Mouse (Mus musculus): ENCODE measurements around the gene Ift81. TPM values are rescaled to one million over a fixed set of nuclear protein-coding genes. Genes with fewer than 3 reads are reported as not detected.

The Ift81 gene
- polyA plus RNA-seq, 1 experiment = 7.7 TPM

DNA sequence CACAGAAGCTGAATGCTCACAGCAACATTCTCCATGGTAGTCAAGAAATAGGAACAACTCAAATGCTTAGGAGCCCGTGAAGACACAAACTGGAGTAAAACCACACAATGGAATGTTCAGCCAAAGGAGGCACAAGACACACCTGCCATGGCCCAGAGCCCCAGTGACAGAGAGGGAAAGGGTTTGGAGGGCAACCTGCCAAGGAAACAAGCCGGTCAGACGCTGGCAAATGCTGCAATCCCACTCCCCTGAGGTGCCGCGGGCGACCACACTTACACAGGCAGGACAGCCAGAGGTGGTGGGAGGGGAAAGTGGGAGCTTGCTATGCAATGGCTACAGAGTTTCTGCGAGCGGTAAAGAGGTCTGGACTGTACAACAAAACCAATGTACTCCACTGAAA is 80.4 kb downstream of the Ift81 start:
- no peak for TF ChIP-seq POLR2A (IDR thresholded peaks at IDR 0.05; ENCODE audit: borderline replicate concordance, low read depth, low read length)
- no peak for TF ChIP-seq CTCF (IDR thresholded peaks at IDR 0.05; ENCODE audit: low read depth, low read length)
- no peak overlapping the region for H3K27ac ChIP-seq (ENCODE audit: insufficient read depth, low read depth, low read length)
- peaks cover 21% of the 10 kb centered on the region for H3K4me1 ChIP-seq (ENCODE audit: control insufficient read depth, insufficient read depth, low read length)
- no peak overlapping the region for H3K4me3 ChIP-seq (ENCODE audit: insufficient read depth, low read length)

DNA sequence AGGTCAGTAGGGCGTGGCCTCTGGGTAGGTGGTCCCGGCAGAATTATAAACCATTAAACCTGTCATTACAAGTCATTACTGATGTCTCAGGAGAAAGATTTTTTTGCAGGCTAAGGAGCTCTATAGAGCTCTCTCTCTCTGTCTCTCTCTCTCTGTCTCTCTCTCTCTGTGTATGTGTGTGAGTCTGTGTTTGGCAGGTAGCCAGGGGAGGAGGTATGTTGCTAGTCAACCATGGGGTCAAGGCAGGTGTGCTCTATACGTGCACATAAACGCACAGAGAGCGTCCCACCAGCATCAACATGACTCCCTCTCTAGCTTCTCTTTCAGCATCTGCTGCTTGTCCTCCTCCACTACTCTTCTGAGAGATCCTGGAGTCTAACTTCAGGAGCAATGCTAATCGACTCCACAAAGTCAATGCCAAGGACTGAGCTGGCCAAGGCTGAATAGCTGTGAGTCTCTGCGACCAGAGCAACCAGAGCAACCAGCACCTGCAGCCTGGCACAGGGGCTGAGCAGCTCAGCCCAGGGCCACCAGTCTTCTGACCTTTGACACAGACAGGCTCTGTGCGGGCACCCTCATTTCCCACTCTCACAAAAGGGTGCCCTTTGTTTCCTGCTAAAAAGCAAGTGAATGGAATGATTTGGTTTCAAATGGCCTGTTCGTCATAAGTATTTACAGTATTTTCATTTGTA is 84.3 kb downstream of the Ift81 start:
- no peak overlapping the region for H3K27ac ChIP-seq (ENCODE audit: insufficient read depth, low read depth, low read length)
- TF ChIP-seq CTCF (IDR thresholded peaks at IDR 0.05; ENCODE audit: low read depth, low read length) (no peak), POLR2A (IDR thresholded peaks at IDR 0.05; ENCODE audit: borderline replicate concordance, low read depth, low read length) (no peak)
- H3K4me1 ChIP-seq (ENCODE audit: control insufficient read depth, insufficient read depth, low read length) = no peaks in the 10 kb centered on the region; the same call in 1 of the 2 replicates
- H3K4me3 ChIP-seq (ENCODE audit: insufficient read depth, low read length) = no peak overlapping the region

DNA sequence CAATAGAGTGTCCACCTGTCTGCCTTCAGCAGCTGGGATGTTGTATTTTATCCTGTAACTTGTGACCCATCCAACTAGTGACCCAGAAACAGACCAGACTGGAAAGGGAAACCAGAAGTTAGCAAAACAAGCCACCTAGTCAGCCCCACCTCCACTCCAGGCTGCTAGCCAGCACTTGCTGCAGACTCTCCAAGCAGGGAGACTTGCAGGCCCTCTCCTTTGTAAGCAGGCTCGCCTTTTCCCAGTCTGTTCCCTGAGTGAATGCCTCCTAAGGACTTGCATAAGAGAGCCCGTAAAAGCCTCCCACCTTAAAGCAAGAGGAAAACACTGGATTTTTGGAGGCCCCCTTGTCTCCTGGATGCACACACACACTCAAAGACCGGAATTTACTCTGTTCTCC is 85.0 kb downstream of the Ift81 start:
- H3K27ac ChIP-seq (ENCODE audit: insufficient read depth, low read depth, low read length) = no peak overlapping the region
- no peak overlapping the region for H3K4me3 ChIP-seq (ENCODE audit: insufficient read depth, low read length)
- TF ChIP-seq CTCF (IDR thresholded peaks at IDR 0.05; ENCODE audit: low read depth, low read length) = no peak
- no peaks in the 10 kb centered on the region; the same call in 1 of the 2 replicates for H3K4me1 ChIP-seq (ENCODE audit: control insufficient read depth, insufficient read depth, low read length)

DNA sequence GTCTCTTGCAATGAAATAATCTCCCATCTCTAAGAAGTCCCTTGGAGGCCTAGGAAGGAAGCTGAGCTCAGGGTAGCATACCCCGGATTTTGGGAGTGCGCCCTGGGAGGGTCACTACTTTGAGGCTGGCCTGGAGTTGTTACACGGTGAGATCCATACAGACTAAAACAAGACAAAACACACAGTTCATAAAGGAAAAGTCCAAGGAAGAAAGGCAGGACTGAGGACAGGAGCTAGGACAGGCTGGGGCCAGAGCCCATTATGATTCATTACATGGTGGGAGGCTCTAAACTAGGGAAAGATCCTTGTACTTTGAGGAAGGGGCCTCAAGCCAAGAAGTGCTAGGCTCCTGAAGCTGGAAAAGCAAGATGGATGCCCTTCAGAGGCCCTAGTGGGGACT is 85.7 kb downstream of the Ift81 start:
- TF ChIP-seq POLR2A (IDR thresholded peaks at IDR 0.05; ENCODE audit: borderline replicate concordance, low read depth, low read length) (no peak), CTCF (IDR thresholded peaks at IDR 0.05; ENCODE audit: low read depth, low read length) (no peak)
- H3K4me1 ChIP-seq (ENCODE audit: control insufficient read depth, insufficient read depth, low read length) = no peaks in the 10 kb centered on the region; the same call in 1 of the 2 replicates
- no peak overlapping the region for H3K27ac ChIP-seq (ENCODE audit: insufficient read depth, low read depth, low read length)
- H3K4me3 ChIP-seq (ENCODE audit: insufficient read depth, low read length) = no peak overlapping the region

DNA sequence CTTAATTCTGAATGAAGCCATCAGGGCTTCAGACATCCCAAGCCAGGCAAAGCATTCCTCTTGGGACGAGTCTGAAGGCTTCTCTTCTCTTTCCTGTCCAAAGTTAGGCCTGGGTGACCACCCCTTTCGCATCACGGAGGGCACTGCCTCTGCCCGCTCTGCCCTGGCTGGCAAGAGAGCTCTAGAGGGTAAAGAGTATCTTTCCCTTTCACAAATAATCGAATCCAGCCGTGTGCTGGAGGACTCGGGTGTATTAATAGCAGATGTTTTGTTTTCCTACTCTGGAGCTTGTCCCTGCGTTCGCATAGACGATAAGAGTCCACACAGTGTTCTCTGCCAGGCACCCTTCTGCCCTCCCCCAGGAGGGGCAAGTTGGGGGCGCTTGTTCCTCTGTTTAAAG is 86.6 kb downstream of the Ift81 start:
- Histone ChIP-seq H3K4me3 (ENCODE audit: insufficient read depth, low read length) (no peak overlapping the region), H3K4me1 (ENCODE audit: control insufficient read depth, insufficient read depth, low read length) (no peaks in the 10 kb centered on the region; the same call in 1 of the 2 replicates), H3K27ac (ENCODE audit: insufficient read depth, low read depth, low read length) (no peak overlapping the region)
- TF ChIP-seq POLR2A (IDR thresholded peaks at IDR 0.05; ENCODE audit: borderline replicate concordance, low read depth, low read length) = no peak
- no peak for TF ChIP-seq CTCF (IDR thresholded peaks at IDR 0.05; ENCODE audit: low read depth, low read length)

DNA sequence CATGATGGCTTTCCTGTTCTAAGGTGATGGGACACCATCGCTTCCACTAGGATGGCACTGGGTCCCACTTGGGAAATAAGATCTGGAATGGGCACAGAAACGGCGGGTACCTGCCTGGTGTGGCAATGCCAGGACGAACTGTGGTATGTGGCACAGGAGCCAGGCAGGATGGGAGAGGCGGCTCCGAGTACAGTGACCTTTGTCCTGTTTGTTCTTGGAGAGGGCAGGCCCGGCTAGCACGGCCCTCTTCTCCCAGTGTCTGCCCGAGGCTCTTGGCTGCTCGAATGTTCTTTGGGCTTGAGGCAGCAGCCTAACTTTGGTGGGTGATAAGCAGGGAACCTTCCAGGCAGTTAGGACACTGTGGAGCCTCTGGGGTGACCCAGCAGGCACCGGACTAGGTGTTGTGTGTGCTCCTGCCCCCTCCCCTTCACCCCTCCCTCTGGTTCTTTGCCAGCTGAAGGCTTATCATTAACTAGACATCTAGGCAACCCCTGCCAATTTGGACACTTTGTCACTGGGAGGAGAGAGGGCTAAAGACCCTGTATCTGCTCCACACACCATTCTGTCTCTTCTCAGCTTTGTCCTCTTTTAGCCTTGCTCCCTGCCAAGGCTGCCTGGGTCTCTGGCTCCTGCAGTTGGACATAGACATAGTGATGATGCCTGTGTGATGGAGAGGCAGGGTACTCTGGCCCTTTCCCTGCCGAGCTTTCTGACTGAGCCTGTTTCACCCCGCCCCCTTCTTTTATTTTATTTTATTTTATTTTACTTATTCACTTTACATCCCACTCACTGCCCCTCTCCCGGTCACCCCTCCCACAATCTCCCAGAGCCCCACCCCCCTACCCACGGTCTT is 87.2 kb downstream of the Ift81 start:
- H3K27ac ChIP-seq (ENCODE audit: insufficient read depth, low read depth, low read length) = no peak overlapping the region
- H3K4me3 ChIP-seq (ENCODE audit: insufficient read depth, low read length) = no peak overlapping the region
- H3K4me1 ChIP-seq (ENCODE audit: control insufficient read depth, insufficient read depth, low read length) = no peaks in the 10 kb centered on the region; the same call in 1 of the 2 replicates
- TF ChIP-seq CTCF (IDR thresholded peaks at IDR 0.05; ENCODE audit: low read depth, low read length) = no peak
- no peak for TF ChIP-seq POLR2A (IDR thresholded peaks at IDR 0.05; ENCODE audit: borderline replicate concordance, low read depth, low read length)

DNA sequence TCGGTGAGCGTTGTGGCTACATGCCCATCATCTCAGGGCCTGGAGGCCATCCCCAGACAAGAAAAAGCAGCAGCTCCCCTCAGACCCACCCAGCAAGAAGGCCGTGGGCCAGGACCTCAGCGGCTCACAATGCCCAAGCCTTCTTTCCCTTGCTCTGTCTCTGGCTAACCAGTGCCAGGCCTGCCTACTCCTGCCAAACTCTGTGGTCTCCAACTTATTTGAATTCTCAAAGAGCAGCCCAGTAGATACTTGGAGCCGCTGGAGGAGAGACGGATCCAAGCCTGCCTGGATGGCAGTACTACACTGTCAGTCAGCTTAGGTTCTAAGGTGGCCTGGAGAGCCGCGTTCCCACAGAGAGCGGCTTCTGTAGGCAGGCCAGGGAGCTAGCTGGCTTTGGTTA is 87.9 kb downstream of the Ift81 start:
- Histone ChIP-seq H3K4me3 (ENCODE audit: insufficient read depth, low read length) (no peak overlapping the region), H3K27ac (ENCODE audit: insufficient read depth, low read depth, low read length) (no peak overlapping the region), H3K4me1 (ENCODE audit: control insufficient read depth, insufficient read depth, low read length) (no peaks in the 10 kb centered on the region; the same call in 1 of the 2 replicates)
- no peak for TF ChIP-seq POLR2A (IDR thresholded peaks at IDR 0.05; ENCODE audit: borderline replicate concordance, low read depth, low read length)
- TF ChIP-seq CTCF (IDR thresholded peaks at IDR 0.05; ENCODE audit: low read depth, low read length) = no peak

DNA sequence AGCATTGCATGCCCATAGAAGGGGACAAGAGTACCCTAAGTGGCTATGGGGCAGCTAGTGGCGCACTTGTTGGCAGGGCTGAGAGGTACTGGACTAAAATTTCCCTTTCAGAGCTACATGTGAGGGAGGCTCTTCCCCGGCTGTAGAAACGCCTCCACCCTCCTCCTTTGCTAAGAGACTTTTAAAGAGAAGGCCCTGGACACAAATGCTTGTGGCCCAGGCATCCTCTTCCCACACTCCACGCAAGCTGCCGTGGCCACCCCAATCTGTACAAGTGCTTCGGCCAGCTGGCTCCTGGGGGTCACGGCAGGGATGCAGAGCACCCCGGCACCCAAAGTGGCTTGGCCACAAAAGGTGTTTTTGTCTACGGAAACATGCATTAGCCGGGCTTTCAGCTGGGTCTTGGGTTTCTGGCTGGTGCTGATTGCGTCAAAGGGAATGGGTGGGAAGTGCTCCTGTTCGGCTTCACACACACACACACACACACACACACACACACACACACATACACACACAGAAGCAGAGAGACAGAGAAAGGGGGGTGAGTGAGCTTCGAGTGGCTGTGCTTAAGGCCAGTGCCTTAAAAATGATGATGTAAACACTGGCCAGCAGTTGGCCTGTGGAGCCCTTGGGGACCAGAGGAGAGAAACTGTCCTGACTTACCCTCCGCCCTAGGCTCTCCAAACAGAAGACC is 88.9 kb downstream of the Ift81 start:
- H3K4me1 ChIP-seq (ENCODE audit: control insufficient read depth, insufficient read depth, low read length) = no peaks in the 10 kb centered on the region; the same call in 1 of the 2 replicates
- no peak overlapping the region for H3K4me3 ChIP-seq (ENCODE audit: insufficient read depth, low read length)
- TF ChIP-seq POLR2A (IDR thresholded peaks at IDR 0.05; ENCODE audit: borderline replicate concordance, low read depth, low read length) (no peak), CTCF (IDR thresholded peaks at IDR 0.05; ENCODE audit: low read depth, low read length) (no peak)
- no peak overlapping the region for H3K27ac ChIP-seq (ENCODE audit: insufficient read depth, low read depth, low read length)

DNA sequence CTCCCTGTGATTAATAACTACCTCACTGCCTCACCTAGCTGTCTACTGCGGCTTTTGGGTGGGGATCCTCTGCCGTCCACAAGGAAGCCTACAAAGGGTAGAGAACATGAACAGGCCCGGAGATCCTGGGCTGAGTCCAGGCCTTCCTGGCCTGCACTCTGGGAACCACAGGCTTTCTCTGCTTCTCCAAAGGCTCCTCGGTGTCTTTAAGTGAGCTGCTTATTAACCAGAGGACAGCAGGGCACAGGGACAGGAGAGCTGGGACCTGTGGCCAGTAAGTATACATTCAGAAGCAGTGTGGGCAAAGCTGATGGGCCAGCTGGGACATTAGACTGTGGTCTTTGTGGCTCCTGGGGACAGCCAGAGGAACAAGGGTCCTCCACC is 89.5 kb downstream of the Ift81 start:
- no peak for TF ChIP-seq POLR2A (IDR thresholded peaks at IDR 0.05; ENCODE audit: borderline replicate concordance, low read depth, low read length)
- TF ChIP-seq CTCF (IDR thresholded peaks at IDR 0.05; ENCODE audit: low read depth, low read length) = no peak
- no peak overlapping the region for H3K4me3 ChIP-seq (ENCODE audit: insufficient read depth, low read length)
- no peak overlapping the region for H3K27ac ChIP-seq (ENCODE audit: insufficient read depth, low read depth, low read length)
- no peaks in the 10 kb centered on the region; the same call in 1 of the 2 replicates for H3K4me1 ChIP-seq (ENCODE audit: control insufficient read depth, insufficient read depth, low read length)
